Mouse (Mus musculus): Measurements from ENCODE around the gene Otop2.
A peak's percentile ranks its signal among the peaks of the same experiment; 100 is the strongest.

DNA sequence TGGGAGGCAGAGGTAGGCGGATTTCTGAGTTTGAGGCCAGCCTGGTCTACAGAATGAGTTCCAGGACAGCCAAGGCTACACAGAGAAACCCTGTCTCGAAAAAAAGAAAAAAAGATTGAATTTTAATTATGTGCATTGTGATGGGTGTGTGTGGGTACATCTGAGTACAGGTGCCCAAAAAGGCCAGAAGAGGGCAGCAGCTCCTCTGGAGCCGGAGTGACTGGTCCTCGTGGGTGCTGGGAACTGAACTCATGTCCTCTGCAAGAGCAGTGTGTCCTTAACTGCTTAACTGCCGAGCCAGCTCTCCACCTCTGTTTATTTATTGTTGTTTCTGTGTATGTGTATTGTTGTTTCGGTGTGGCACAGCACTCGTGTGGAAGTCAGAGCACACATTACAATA, 70.9 kb downstream of the Otop2 start:
- peak; percentile 19 for TF ChIP-seq CTCF (IDR thresholded peaks at IDR 0.05)
- no peak for TF ChIP-seq EP300 (IDR thresholded peaks at IDR 0.05)

All from lung, postnatal 0 days (tissue).